Mouse (Mus musculus): Measurements from ENCODE around the gene Gm11213.
A peak's percentile ranks its signal among the peaks of the same experiment; 100 is the strongest.

Gm11213 gene

GRCm38 (mm10) chr4:63604945-63605344 is at the start of gene Gm11213:
Gene Gm11213, minus strand, starts transcription at chr4:63605261.
- no peak for DNase-seq (ENCODE audit: low spot score)

- DNase-seq (ENCODE audit: low spot score): no peak
Observed at GRCm38 (mm10) chr4:63654381-63654780, 49.3 kb upstream of the Gm11213 start.

- DNase-seq (ENCODE audit: low spot score): no peak
Observed at GRCm38 (mm10) chr4:63643956-63644726, 39.1 kb upstream of the Gm11213 start.

- no peak for DNase-seq (ENCODE audit: low spot score)
Observed at GRCm38 (mm10) chr4:63639842-63640241, 34.8 kb upstream of the Gm11213 start.

GRCm38 (mm10) chr4:63638603-63639002 is 33.5 kb upstream of the Gm11213 start:
- DNase-seq (ENCODE audit: low spot score): no peak

GRCm38 (mm10) chr4:63633181-63633580 is 28.1 kb upstream of the Gm11213 start:
- DNase-seq (ENCODE audit: low spot score): no peak

- DNase-seq (ENCODE audit: low spot score): no peak
Observed at GRCm38 (mm10) chr4:63627111-63627510, 22.1 kb upstream of the Gm11213 start.

GRCm38 (mm10) chr4:63625563-63626080 is 20.6 kb upstream of the Gm11213 start:
- no peak for DNase-seq (ENCODE audit: low spot score)

- peak; percentile 70 for DNase-seq (ENCODE audit: low spot score)
Observed at GRCm38 (mm10) chr4:63622378-63622835, 17.3 kb upstream of the Gm11213 start, which contains the start of gene Tex48. Gene Tex48, minus strand, starts transcription at chr4:63622428.

GRCm38 (mm10) chr4:63621861-63622260 is 16.8 kb upstream of the Gm11213 start:
- no peak for DNase-seq (ENCODE audit: low spot score)

- DNase-seq (ENCODE audit: low spot score): no peak
Observed at GRCm38 (mm10) chr4:63608391-63608790, 3.3 kb upstream of the Gm11213 start.

- DNase-seq (ENCODE audit: low spot score): no peak
Observed at GRCm38 (mm10) chr4:63605968-63606367, 907 bp upstream of the Gm11213 start.

- DNase-seq (ENCODE audit: low spot score): no peak
Observed at GRCm38 (mm10) chr4:63605545-63605944, 484 bp upstream of the Gm11213 start.

GRCm38 (mm10) chr4:63601263-63601662 is 3.8 kb downstream of the Gm11213 start:
- DNase-seq (ENCODE audit: low spot score): no peak

GRCm38 (mm10) chr4:63600786-63601185 is 4.3 kb downstream of the Gm11213 start:
- DNase-seq (ENCODE audit: low spot score): no peak

- DNase-seq (ENCODE audit: low spot score): no peak
Observed at GRCm38 (mm10) chr4:63596010-63596409, 9.1 kb downstream of the Gm11213 start.

GRCm38 (mm10) chr4:63595259-63595658 is 9.8 kb downstream of the Gm11213 start:
- DNase-seq (ENCODE audit: low spot score): no peak

- DNase-seq (ENCODE audit: low spot score): no peak
Observed at GRCm38 (mm10) chr4:63594459-63595110, 10.5 kb downstream of the Gm11213 start.

- no peak for DNase-seq (ENCODE audit: low spot score)
Observed at GRCm38 (mm10) chr4:63590538-63590937, 14.5 kb downstream of the Gm11213 start.

- DNase-seq (ENCODE audit: low spot score): no peak
Observed at GRCm38 (mm10) chr4:63589987-63590386, 15.1 kb downstream of the Gm11213 start.

GRCm38 (mm10) chr4:63586240-63586639 is 18.8 kb downstream of the Gm11213 start:
- no peak for DNase-seq (ENCODE audit: low spot score)

GRCm38 (mm10) chr4:63585216-63585615 is 19.8 kb downstream of the Gm11213 start:
- DNase-seq (ENCODE audit: low spot score): no peak

- DNase-seq (ENCODE audit: low spot score): peak; percentile 83
Observed at GRCm38 (mm10) chr4:63582580-63582979, 22.5 kb downstream of the Gm11213 start.
